Mouse (Mus musculus): ENCODE data around the gene Mdm4. TPM values are rescaled to one million over a fixed set of nuclear protein-coding genes. Genes with fewer than 3 reads are reported as not detected.
A peak's percentile ranks its signal among the peaks of the same experiment; 100 is the strongest.

Mdm4 gene
- total and polyA plus RNA-seq, 3 experiments: 22.9 to 25.9 (median 23.7) TPM

DNA sequence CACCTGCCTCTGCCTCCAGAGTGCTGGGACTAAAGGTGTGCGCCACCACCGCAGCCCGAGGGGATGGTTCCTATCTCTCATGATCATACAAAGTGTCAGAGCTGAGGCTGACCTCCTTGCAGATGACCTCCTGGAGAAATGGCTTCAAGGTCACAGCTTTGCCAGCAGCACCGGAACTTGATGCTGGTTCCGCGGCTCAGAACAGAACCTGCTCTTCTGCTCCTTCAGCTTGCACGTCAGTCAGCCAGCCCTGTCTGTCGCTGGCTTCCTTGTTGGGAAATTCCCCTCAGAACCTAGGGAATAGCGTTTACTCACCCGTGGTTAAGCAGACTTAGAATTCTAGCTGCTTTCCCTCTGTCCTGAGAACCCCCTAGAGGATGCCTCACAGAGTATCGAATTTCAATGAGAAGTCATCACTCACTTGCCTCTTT is 19.7 kb upstream of the Mdm4 start:
- 0 out of 2 replicates have a peak, but pooled peaks cover 2% of the 10 kb centered on the region for H3K36me3 ChIP-seq (ENCODE audit: control insufficient read depth, insufficient read depth, low read length)
- H3K9ac ChIP-seq (ENCODE audit: low read depth, low read length): no peak overlapping the region
- peaks cover 15% of the 10 kb centered on the region for H3K4me1 ChIP-seq (ENCODE audit: control insufficient read depth, insufficient read depth, low read length)
- intact Hi-C loops (cut with DNase I): no loop called here
- DNase-seq: no peak
- H3K27ac ChIP-seq: no peak overlapping the region
- no peaks in the 10 kb centered on the region for H3K27me3 ChIP-seq (ENCODE audit: control insufficient read depth, insufficient read depth, low read length)
- no peak overlapping the region for H3K4me3 ChIP-seq
- TF ChIP-seq EP300 (IDR thresholded peaks at IDR 0.05; ENCODE audit: insufficient read depth, low read depth, low read length) (no peak), CTCF (IDR thresholded peaks at IDR 0.05) (no peak), POLR2A (IDR thresholded peaks at IDR 0.05; ENCODE audit: insufficient read depth, low read depth, low read length) (no peak)
- 27% methylated on average over 11 of the region's 11 CpGs for WGBS
- H3K79me2 ChIP-seq (replicated peaks; ENCODE audit: control insufficient read depth, insufficient read depth, low read length): peaks cover 2% of the 10 kb centered on the region; the same call in 1 of the 2 replicates

DNA sequence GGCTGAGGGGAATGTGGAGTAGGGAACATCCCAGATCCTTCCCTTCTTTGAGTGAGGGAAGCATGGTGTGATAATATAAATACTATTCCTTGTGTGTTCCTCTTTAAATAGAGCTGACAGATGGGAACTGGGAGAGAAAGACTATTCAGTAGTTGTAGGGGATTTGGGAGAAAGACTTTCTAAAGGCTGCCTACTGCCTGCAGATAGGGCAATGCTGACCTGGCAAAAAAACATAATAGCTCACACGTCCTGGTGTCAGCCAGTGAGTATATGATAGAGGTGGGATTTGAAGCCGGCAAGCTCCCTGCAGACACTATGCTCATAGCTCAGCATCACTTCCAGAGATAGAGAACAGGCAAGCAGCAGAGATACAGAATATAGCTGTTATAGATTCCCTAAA is 18.3 kb upstream of the Mdm4 start:
- H3K79me2 ChIP-seq (replicated peaks; ENCODE audit: control insufficient read depth, insufficient read depth, low read length): peaks cover 2% of the 10 kb centered on the region; the same call in 1 of the 2 replicates
- H3K27ac ChIP-seq: peak overlapping the region; percentile 93; the same call in 1 of the 2 replicates
- H3K4me1 ChIP-seq (ENCODE audit: control insufficient read depth, insufficient read depth, low read length): peaks cover 11% of the 10 kb centered on the region
- no peak overlapping the region for H3K4me3 ChIP-seq
- no peaks in the 10 kb centered on the region for H3K27me3 ChIP-seq (ENCODE audit: control insufficient read depth, insufficient read depth, low read length)
- no peak for DNase-seq
- TF ChIP-seq POLR2A (IDR thresholded peaks at IDR 0.05; ENCODE audit: insufficient read depth, low read depth, low read length) (no peak), CTCF (IDR thresholded peaks at IDR 0.05) (no peak), EP300 (IDR thresholded peaks at IDR 0.05; ENCODE audit: insufficient read depth, low read depth, low read length) (no peak)
- 49% methylated on average over 2 of the region's 2 CpGs for WGBS
- 0 out of 2 replicates have a peak, but pooled peaks cover 2% of the 10 kb centered on the region for H3K36me3 ChIP-seq (ENCODE audit: control insufficient read depth, insufficient read depth, low read length)
- no peak overlapping the region; the same call in 1 of the 2 replicates for H3K9ac ChIP-seq (ENCODE audit: low read depth, low read length)
- intact Hi-C loops (cut with DNase I): no loop called here

DNA sequence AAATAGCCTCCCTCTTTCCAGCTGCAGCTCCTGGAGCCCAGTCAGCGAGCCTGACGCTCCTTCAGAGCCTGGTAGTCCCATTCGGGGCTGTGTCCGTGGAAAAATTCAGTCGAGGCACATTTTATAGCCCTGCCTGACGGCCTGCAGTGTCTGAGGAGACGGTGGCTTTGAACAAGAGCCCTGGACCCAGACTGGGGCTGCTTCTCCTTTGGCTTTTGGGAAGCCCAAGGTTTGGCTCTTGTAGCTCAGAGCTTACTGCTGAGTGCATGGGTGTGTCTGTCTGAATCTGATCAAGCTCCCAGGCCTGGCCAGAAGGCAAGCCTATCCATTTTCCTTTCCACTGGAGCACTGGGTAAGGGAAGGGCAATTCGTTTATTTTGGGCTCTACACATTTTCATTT is 17.2 kb upstream of the Mdm4 start:
- 48% methylated on average over 8 of the region's 8 CpGs for WGBS
- 0 out of 2 replicates have a peak, but pooled peaks cover 2% of the 10 kb centered on the region for H3K36me3 ChIP-seq (ENCODE audit: control insufficient read depth, insufficient read depth, low read length)
- intact Hi-C loops (cut with DNase I): loop anchor here (2.0 kb wide), 1 partner anchor 39 kb away; no protein-coding TSS in a partner anchor
- peak overlapping the region; percentile 95 for H3K4me3 ChIP-seq
- no peaks in the 10 kb centered on the region for H3K27me3 ChIP-seq (ENCODE audit: control insufficient read depth, insufficient read depth, low read length)
- peaks cover 7% of the 10 kb centered on the region for H3K4me1 ChIP-seq (ENCODE audit: control insufficient read depth, insufficient read depth, low read length)
- peak overlapping the region; percentile 93 for H3K27ac ChIP-seq
- peaks cover 2% of the 10 kb centered on the region; the same call in 1 of the 2 replicates for H3K79me2 ChIP-seq (replicated peaks; ENCODE audit: control insufficient read depth, insufficient read depth, low read length)
- H3K9ac ChIP-seq (ENCODE audit: low read depth, low read length): peak overlapping the region; percentile 57
- peak; percentile 45 to 53 for DNase-seq
- TF ChIP-seq CTCF (IDR thresholded peaks at IDR 0.05) (no peak), EP300 (IDR thresholded peaks at IDR 0.05; ENCODE audit: insufficient read depth, low read depth, low read length) (no peak), POLR2A (IDR thresholded peaks at IDR 0.05; ENCODE audit: insufficient read depth, low read depth, low read length) (no peak; the same call in 1 of the 2 replicates)

DNA sequence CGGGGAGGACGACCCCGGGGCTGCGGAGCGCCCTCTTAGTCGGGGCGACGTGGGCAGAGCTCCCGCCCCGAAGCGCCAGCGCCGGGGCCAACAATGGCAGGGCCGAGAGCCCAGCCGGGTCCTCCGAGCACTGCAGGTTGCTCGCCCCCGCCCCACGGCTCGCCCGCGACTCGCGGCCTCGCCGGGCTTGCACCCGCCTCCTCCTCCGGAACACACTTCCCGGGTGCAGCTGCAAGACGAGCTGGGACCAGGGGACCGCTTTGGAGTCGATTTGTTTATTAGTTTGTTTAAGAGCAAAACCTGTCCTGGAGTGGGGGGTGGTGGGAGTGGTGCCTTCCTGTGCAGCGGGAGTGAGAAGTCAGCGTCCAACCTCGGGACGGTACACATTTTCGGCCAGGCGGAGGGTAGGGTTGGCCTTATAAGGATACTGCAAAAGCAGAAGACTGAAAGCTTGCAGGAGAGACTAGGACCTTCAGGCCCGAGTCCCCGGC is 16.1 kb upstream of the Mdm4 start:
- H3K79me2 ChIP-seq (replicated peaks; ENCODE audit: control insufficient read depth, insufficient read depth, low read length): peaks cover 2% of the 10 kb centered on the region; the same call in 1 of the 2 replicates
- peak overlapping the region; percentile 95 for H3K4me3 ChIP-seq
- peak overlapping the region; percentile 93 for H3K27ac ChIP-seq
- H3K36me3 ChIP-seq (ENCODE audit: control insufficient read depth, insufficient read depth, low read length): 0 out of 2 replicates have a peak, but pooled peaks cover 2% of the 10 kb centered on the region
- WGBS: under 1% methylated on average over 39 of the region's 40 CpGs
- no peak for TF ChIP-seq POLR2A (IDR thresholded peaks at IDR 0.05; ENCODE audit: insufficient read depth, low read depth, low read length)
- no peak for TF ChIP-seq CTCF (IDR thresholded peaks at IDR 0.05)
- no peak for TF ChIP-seq EP300 (IDR thresholded peaks at IDR 0.05; ENCODE audit: insufficient read depth, low read depth, low read length)
- intact Hi-C loops (cut with DNase I): loop anchor here (1.0 to 2.0 kb wide), 2 partner anchors 27 to 40 kb away; no protein-coding TSS in a partner anchor
- DNase-seq: peak; percentile 59 to 67
- peaks cover 4% of the 10 kb centered on the region for H3K4me1 ChIP-seq (ENCODE audit: control insufficient read depth, insufficient read depth, low read length)
- no peaks in the 10 kb centered on the region for H3K27me3 ChIP-seq (ENCODE audit: control insufficient read depth, insufficient read depth, low read length)
- H3K9ac ChIP-seq (ENCODE audit: low read depth, low read length): peak overlapping the region; percentile 84

DNA sequence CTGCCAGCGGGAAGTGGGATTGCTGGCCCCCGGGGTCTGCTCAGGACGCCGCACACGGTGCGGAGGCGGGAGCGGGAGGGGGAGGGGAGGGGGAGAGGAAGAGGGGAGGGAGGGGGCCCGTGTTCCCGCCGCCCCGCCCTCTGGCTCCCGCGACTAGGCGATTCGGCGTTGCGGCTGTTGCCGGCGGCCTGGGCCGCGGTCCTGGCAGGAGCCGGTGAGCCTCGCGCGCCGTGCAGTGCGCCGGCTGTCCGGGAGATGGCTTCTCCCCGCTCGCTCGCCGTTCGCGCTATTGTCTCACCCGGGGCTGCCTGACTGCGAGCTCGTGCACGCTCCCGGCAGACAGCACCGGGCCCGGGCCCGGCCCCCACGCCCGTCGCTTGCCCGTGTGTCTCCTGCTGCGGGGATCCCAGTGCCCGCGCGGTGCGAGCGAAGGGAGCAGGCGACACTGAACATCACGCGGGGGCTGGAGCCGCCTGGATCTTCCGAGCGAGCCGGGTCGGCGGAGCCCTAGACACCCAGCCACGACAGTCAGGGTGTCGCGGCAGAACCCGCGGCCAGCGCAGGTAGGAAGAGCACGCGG is 15.6 kb upstream of the Mdm4 start:
- Histone ChIP-seq H3K27ac (peak overlapping the region; percentile 93), H3K36me3 (ENCODE audit: control insufficient read depth, insufficient read depth, low read length) (0 out of 2 replicates have a peak, but pooled peaks cover 2% of the 10 kb centered on the region), H3K9ac (ENCODE audit: low read depth, low read length) (peak overlapping the region; percentile 84), H3K4me3 (peak overlapping the region; percentile 95), H3K4me1 (ENCODE audit: control insufficient read depth, insufficient read depth, low read length) (peaks cover 4% of the 10 kb centered on the region), H3K79me2 (replicated peaks; ENCODE audit: control insufficient read depth, insufficient read depth, low read length) (peaks cover 2% of the 10 kb centered on the region; the same call in 1 of the 2 replicates), H3K27me3 (ENCODE audit: control insufficient read depth, insufficient read depth, low read length) (no peaks in the 10 kb centered on the region)
- WGBS: under 1% methylated on average over 65 of the region's 71 CpGs
- intact Hi-C loops (cut with DNase I): loop anchor here (1.0 to 2.0 kb wide), 2 partner anchors 27 to 41 kb away; no protein-coding TSS in a partner anchor
- TF ChIP-seq POLR2A (IDR thresholded peaks at IDR 0.05; ENCODE audit: insufficient read depth, low read depth, low read length): peak; percentile 56; the same call in 1 of the 2 replicates
- TF ChIP-seq CTCF (IDR thresholded peaks at IDR 0.05): peak; percentile 80
- no peak; the same call in 1 of the 2 replicates for TF ChIP-seq EP300 (IDR thresholded peaks at IDR 0.05; ENCODE audit: insufficient read depth, low read depth, low read length)
- DNase-seq: peak; percentile 87 to 88
